In the genomic region with DNA sequence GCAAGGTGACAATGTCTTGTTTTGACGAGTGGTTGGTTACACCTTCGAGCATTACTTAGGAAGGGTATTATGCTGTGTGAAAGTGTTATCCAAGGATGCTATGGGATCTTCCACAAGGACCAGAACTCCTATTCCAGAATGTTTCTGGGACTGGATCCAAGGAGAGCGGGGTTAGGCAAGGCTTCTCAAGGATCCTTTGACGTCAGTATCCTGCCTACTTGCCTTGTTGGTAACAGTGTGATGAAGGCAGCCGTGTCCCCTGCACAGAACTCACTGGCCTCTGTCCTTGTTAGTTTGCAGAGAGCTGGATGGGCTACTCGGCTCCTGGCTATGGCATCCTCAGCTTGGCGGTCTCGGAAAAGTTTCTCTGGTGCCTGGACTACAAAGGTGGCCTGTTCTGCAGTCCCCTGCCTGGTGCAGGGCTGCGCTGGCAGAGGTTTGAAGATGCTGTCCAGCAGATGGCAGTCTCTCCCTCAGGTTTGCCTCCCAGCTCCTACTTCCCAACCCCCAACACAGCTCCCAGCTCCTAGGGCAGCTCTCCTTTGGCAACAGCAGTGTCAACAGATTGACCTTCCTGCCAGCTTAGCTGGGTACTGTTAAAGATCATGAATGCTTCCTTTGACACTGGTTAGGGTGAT, we compare ENCODE assay signal across 8 mouse cellular contexts. TPM values are rescaled to one million over a fixed set of nuclear protein-coding genes. Genes with fewer than 3 reads are reported as not detected.
A peak's percentile ranks its signal among the peaks of the same experiment; 100 is the strongest.
DNase-seq lines count a peak whose midpoint lies in the region; ATAC-seq and TF ChIP-seq lines count a peak whose summit lies in the region.

No protein-coding gene starts in this region.

- peak overlapping the region; percentile 80 for H3K27ac ChIP-seq in gastrocnemius, adult 2 months
- H3K27ac ChIP-seq in hindbrain, embryonic 16.5 days (ENCODE audit: low read depth, low read length), result no peak overlapping the region

- peak; percentile 92 for TF ChIP-seq CTCF in gastrocnemius, adult 2 months (IDR thresholded peaks at IDR 0.05)

- H3K36me3 ChIP-seq in hindbrain, embryonic 16.5 days (ENCODE audit: control insufficient read depth, insufficient read depth, low read length), result peaks cover 27% of the 10 kb centered on the region

- H3K4me3 ChIP-seq in gastrocnemius, adult 2 months, result no peak overlapping the region
- H3K4me3 ChIP-seq in hindbrain, embryonic 16.5 days (ENCODE audit: low read length), result no peak overlapping the region

- no peaks in the 10 kb centered on the region for H3K9me3 ChIP-seq in hindbrain, embryonic 16.5 days (ENCODE audit: control insufficient read depth, low read length)

- intact Hi-C loops in gastrocnemius, adult 2 months (cut with DNase I), result loop anchor here (1.0 kb wide), 1 partner anchor 56 kb away; no protein-coding TSS in a partner anchor

- peak; percentile 70 to 84 for DNase-seq in cerebellum, postnatal 4 days (ENCODE audit: low spot score in 2 of 2)
- peak; percentile 89 for DNase-seq in gastrocnemius, adult 2 months
- DNase-seq in left cerebral cortex, adult 11 months (ENCODE audit: low spot score), result peak; percentile 84
- DNase-seq in lung, postnatal 36 days, result peak; percentile 91
- peak; percentile 83 for DNase-seq in right cerebral cortex, postnatal 14 days
- DNase-seq in urinary bladder, postnatal 25 days (ENCODE audit: low spot score), result peak; percentile 68

- no peaks in the 10 kb centered on the region for H3K27me3 ChIP-seq in hindbrain, embryonic 16.5 days (replicated peaks; ENCODE audit: control insufficient read depth, insufficient read depth, low read length)

- 63% methylated on average over 9 of the region's 9 CpGs for WGBS in hindbrain, embryonic 16.5 days

- H3K4me2 ChIP-seq in hindbrain, embryonic 16.5 days (ENCODE audit: low read length), result no peak overlapping the region

- H3K9ac ChIP-seq in hindbrain, embryonic 16.5 days (ENCODE audit: low read depth, low read length), result no peak overlapping the region

- H3K4me1 ChIP-seq in hindbrain, embryonic 16.5 days (ENCODE audit: control insufficient read depth, insufficient read depth, low read depth, low read length), result no peaks in the 10 kb centered on the region; the same call in 1 of the 2 replicates

- ATAC-seq in activated CD4-positive, CD25-positive, alpha-beta regulatory T cell, adult 4 months, result peak; percentile 34
- ATAC-seq in hindbrain, embryonic 16.5 days, result peak; percentile 96

RNA-seq across cellular contexts. Expression of a gene that starts 42.7 kb away (rescaled TPM):
- 1 to 10 TPM in 1 of 2 experiments, under 1 TPM in 1; 0.74 to 1.2 TPM for polyA plus RNA-seq in activated CD4-positive, CD25-positive, alpha-beta regulatory T cell, adult 4 months (2017; shearing (Covaris generic))
- total RNA-seq in gastrocnemius, adult 2 months (2021), result 100 to 1,000 TPM; 150 to 203 TPM
- polyA plus RNA-seq in hindbrain, embryonic 16.5 days (2015; fragmentation: Nextera tagmentation; extraction: Ambion mirVana), result 12.2 and 14.2 TPM in 2 replicates

RNA-seq across cellular contexts. Expression of a gene that starts 47.0 kb away (rescaled TPM):
- 1 to 10 TPM in 1 of 2 experiments, under 1 TPM in 1; 0.61 to 1.2 TPM for polyA plus RNA-seq in activated CD4-positive, CD25-positive, alpha-beta regulatory T cell, adult 4 months (2017; shearing (Covaris generic))
- total RNA-seq in gastrocnemius, adult 2 months (2021), result 1 to 10 TPM; 2.4 TPM
- 5.3 and 7.0 TPM in 2 replicates for polyA plus RNA-seq in hindbrain, embryonic 16.5 days (2015; fragmentation: Nextera tagmentation; extraction: Ambion mirVana)

RNA-seq across cellular contexts. Expression of a gene that starts 47.2 kb away (rescaled TPM):
- 10 to 100 TPM; 34.1 to 38.1 TPM for polyA plus RNA-seq in activated CD4-positive, CD25-positive, alpha-beta regulatory T cell, adult 4 months (2017; shearing (Covaris generic))
- 10 to 100 TPM; 21.8 to 24.8 TPM for total RNA-seq in gastrocnemius, adult 2 months (2021)
- polyA plus RNA-seq in hindbrain, embryonic 16.5 days (2015; fragmentation: Nextera tagmentation; extraction: Ambion mirVana), result 80.9 and 98.1 TPM in 2 replicates
